Mouse (Mus musculus) gastrocnemius, adult 18-20 months (tissue): Measurements from ENCODE around the gene Tchp. TPM values are rescaled to one million over a fixed set of nuclear protein-coding genes. Genes with fewer than 3 reads are reported as not detected.

Source experiments
- DNase-seq: peaks from one replicate; pipeline ENCODE4 v3.0.0; 2021; ENCODE audit warnings: low spot score
- total RNA-seq, 2 experiments: library from RNA; stranded (reverse); gene quantifications; 2 replicates each; pipeline ENCODE4 v1.2.3; 2021

The Tchp gene
- total RNA-seq, 2 experiments from 2014 or later = 2.3 to 2.9 TPM

GRCm38 (mm10) chr5:114696939-114697338 lies 10.6 kb upstream of the Tchp start:
- DNase-seq = no peak

GRCm38 (mm10) chr5:114698044-114698746 lies 9.4 kb upstream of the Tchp start:
- DNase-seq = peak; percentile 65

GRCm38 (mm10) chr5:114699015-114699414 lies 8.5 kb upstream of the Tchp start:
- no peak for DNase-seq

- DNase-seq = no peak
Observed at GRCm38 (mm10) chr5:114702403-114703392, 4.9 kb upstream of the Tchp start.

GRCm38 (mm10) chr5:114708491-114708890 lies 931 bp downstream of the Tchp start:
- DNase-seq = no peak

GRCm38 (mm10) chr5:114709357-114709756 lies 1.8 kb downstream of the Tchp start:
- DNase-seq = no peak

- DNase-seq = no peak
Observed at GRCm38 (mm10) chr5:114714551-114714950, 7.0 kb downstream of the Tchp start.

GRCm38 (mm10) chr5:114717292-114717691 lies 9.7 kb downstream of the Tchp start:
- no peak for DNase-seq

GRCm38 (mm10) chr5:114717937-114718336 lies 10.4 kb downstream of the Tchp start:
- no peak for DNase-seq

GRCm38 (mm10) chr5:114718483-114718882 lies 10.9 kb downstream of the Tchp start:
- DNase-seq = no peak

GRCm38 (mm10) chr5:114719003-114719927 lies 11.7 kb downstream of the Tchp start:
- no peak for DNase-seq

- DNase-seq = no peak
Observed at GRCm38 (mm10) chr5:114719928-114720270, 12.3 kb downstream of the Tchp start.

- no peak for DNase-seq
Observed at GRCm38 (mm10) chr5:114720784-114721183, 13.2 kb downstream of the Tchp start.

GRCm38 (mm10) chr5:114721969-114722368 lies 14.4 kb downstream of the Tchp start:
- no peak for DNase-seq

GRCm38 (mm10) chr5:114722846-114723245 lies 15.3 kb downstream of the Tchp start:
- DNase-seq = peak; percentile 70

GRCm38 (mm10) chr5:114728160-114728559 lies 20.6 kb downstream of the Tchp start:
- peak; percentile 55 for DNase-seq

GRCm38 (mm10) chr5:114730129-114730528 lies 22.6 kb downstream of the Tchp start:
- DNase-seq = no peak

GRCm38 (mm10) chr5:114731498-114731897 lies 23.9 kb downstream of the Tchp start:
- no peak for DNase-seq

GRCm38 (mm10) chr5:114731969-114732368 lies 24.4 kb downstream of the Tchp start:
- no peak for DNase-seq

GRCm38 (mm10) chr5:114733606-114734005 lies 26.0 kb downstream of the Tchp start:
- DNase-seq = no peak

GRCm38 (mm10) chr5:114737090-114737887 lies 29.7 kb downstream of the Tchp start:
- DNase-seq = no peak
